8 mouse cellular contexts compared by ENCODE assay signal in genomic region chr7:141394771-141395170, GRCm38 (mm10). TPM values are rescaled to one million over a fixed set of nuclear protein-coding genes. Genes with fewer than 3 reads are reported as not detected.
A peak's percentile ranks its signal among the peaks of the same experiment; 100 is the strongest.
DNase-seq lines count a peak whose midpoint lies in the region; ATAC-seq and TF ChIP-seq lines count a peak whose summit lies in the region.

No protein-coding gene starts in this region.

- TF ChIP-seq CTCF in gastrocnemius, adult 2 months (IDR thresholded peaks at IDR 0.05), result peak; percentile 86

- no peak overlapping the region for H3K4me2 ChIP-seq in intestine, embryonic 14.5 days (ENCODE audit: low read length)
- H3K4me2 ChIP-seq in intestine, embryonic 16.5 days (ENCODE audit: low read depth, low read length), result no peak overlapping the region

- no peak overlapping the region for H3K27ac ChIP-seq in intestine, embryonic 14.5 days (ENCODE audit: low read depth)
- H3K27ac ChIP-seq in intestine, embryonic 16.5 days (ENCODE audit: low read length), result no peak overlapping the region
- no peak overlapping the region for H3K27ac ChIP-seq in gastrocnemius, adult 2 months
- H3K27ac ChIP-seq in limb, embryonic 10.5 days, result no peak overlapping the region

- peaks cover 9% of the 10 kb centered on the region for H3K4me1 ChIP-seq in intestine, embryonic 14.5 days (replicated peaks; ENCODE audit: control insufficient read depth, insufficient read depth, low read length)
- peaks cover 10% of the 10 kb centered on the region for H3K4me1 ChIP-seq in intestine, embryonic 16.5 days (ENCODE audit: control insufficient read depth, insufficient read depth, low read length)
- H3K4me1 ChIP-seq in limb, embryonic 10.5 days, result peaks cover 16% of the 10 kb centered on the region

- intact Hi-C loops in gastrocnemius, adult 2 months (cut with DNase I), result loop anchor here (5.0 kb wide), 1 partner anchor 143 kb away; the partner anchor contains the start of gene Chid1

- no peaks in the 10 kb centered on the region for H3K27me3 ChIP-seq in intestine, embryonic 14.5 days (replicated peaks; ENCODE audit: control insufficient read depth, insufficient read depth, low read length)
- H3K27me3 ChIP-seq in intestine, embryonic 16.5 days (replicated peaks; ENCODE audit: control insufficient read depth, insufficient read depth, low read length), result no peaks in the 10 kb centered on the region
- H3K27me3 ChIP-seq in limb, embryonic 10.5 days (ENCODE audit: low read depth, poor library complexity, severe bottlenecking), result no peaks in the 10 kb centered on the region

- no peak for ATAC-seq in intestine, embryonic 14.5 days (replicated peaks; ENCODE audit: low FRiP score, low TSS enrichment, low read depth)
- ATAC-seq in intestine, embryonic 16.5 days, result no peak

- H3K36me3 ChIP-seq in intestine, embryonic 14.5 days (ENCODE audit: control insufficient read depth, insufficient read depth, low read length), result peaks cover 36% of the 10 kb centered on the region
- H3K36me3 ChIP-seq in intestine, embryonic 16.5 days (ENCODE audit: control insufficient read depth, insufficient read depth, low read length), result peaks cover 2% of the 10 kb centered on the region
- H3K36me3 ChIP-seq in limb, embryonic 10.5 days, result peaks cover 41% of the 10 kb centered on the region

- H3K4me3 ChIP-seq in intestine, embryonic 14.5 days (ENCODE audit: low read depth, low read length), result no peak overlapping the region
- H3K4me3 ChIP-seq in intestine, embryonic 16.5 days (ENCODE audit: low read length), result no peak overlapping the region
- no peak overlapping the region for H3K4me3 ChIP-seq in gastrocnemius, adult 2 months
- H3K4me3 ChIP-seq in limb, embryonic 10.5 days, result no peak overlapping the region

- WGBS in intestine, embryonic 14.5 days, result 27% methylated on average over 6 of the region's 6 CpGs
- WGBS in intestine, embryonic 16.5 days, result 25% methylated on average over 6 of the region's 6 CpGs
- 19% methylated on average over 6 of the region's 6 CpGs for WGBS in limb, embryonic 10.5 days

- no peaks in the 10 kb centered on the region for H3K9me3 ChIP-seq in intestine, embryonic 14.5 days (ENCODE audit: control insufficient read depth, low read length)
- no peaks in the 10 kb centered on the region for H3K9me3 ChIP-seq in intestine, embryonic 16.5 days (ENCODE audit: control insufficient read depth, low read length)
- H3K9me3 ChIP-seq in limb, embryonic 10.5 days (replicated peaks), result no peaks in the 10 kb centered on the region

- H3K9ac ChIP-seq in intestine, embryonic 14.5 days (ENCODE audit: low read length), result no peak overlapping the region
- no peak overlapping the region for H3K9ac ChIP-seq in intestine, embryonic 16.5 days (ENCODE audit: low read depth, low read length)

- DNase-seq in intestine, embryonic 14.5 days (ENCODE audit: low spot score), result peak; percentile 78
- peak; percentile 87 for DNase-seq in ES-CJ7 (ENCODE audit: low read depth, low spot score)
- DNase-seq in brain, adult 2 months (ENCODE audit: low read depth, low spot score), result peak; percentile 62
- DNase-seq in gastrocnemius, adult 2 months, result peak; percentile 67
- peak; percentile 90 for DNase-seq in limb, embryonic 10.5 days (ENCODE audit: low spot score)
- DNase-seq in naive thymus-derived CD4-positive, alpha-beta T cell, adult 2 months (ENCODE audit: low read depth), result peak; percentile 86
- DNase-seq in thymus, postnatal 14 days, result peak; percentile 80

RNA-seq across cellular contexts. Expression of gene Taldo1, which starts 2.8 kb away (rescaled TPM):
- 339 and 344 TPM in 2 replicates for polyA plus RNA-seq in intestine, embryonic 14.5 days (2014; fragmentation: Nextera tagmentation; extraction: Ambion mirVana)
- 567 and 582 TPM in 2 replicates for polyA plus RNA-seq in intestine, embryonic 16.5 days (2015; fragmentation: Nextera tagmentation; extraction: Ambion mirVana)
- total RNA-seq in gastrocnemius, adult 2 months (2021), result 10 to 100 TPM; 77.5 to 88.3 TPM
- polyA plus RNA-seq in limb, embryonic 10.5 days (2016; fragmentation: Nextera tagmentation; extraction: Ambion mirVana), result 258 and 272 TPM in 2 replicates

RNA-seq across cellular contexts. Expression of gene Gatd1, which starts 19.2 kb away (rescaled TPM):
- 49.2 and 56.2 TPM in 2 replicates for polyA plus RNA-seq in intestine, embryonic 14.5 days (2014; fragmentation: Nextera tagmentation; extraction: Ambion mirVana)
- 47.5 and 48.2 TPM in 2 replicates for polyA plus RNA-seq in intestine, embryonic 16.5 days (2015; fragmentation: Nextera tagmentation; extraction: Ambion mirVana)
- 1 to 10 TPM; 5.5 to 8.3 TPM for total RNA-seq in gastrocnemius, adult 2 months (2021)
- polyA plus RNA-seq in limb, embryonic 10.5 days (2016; fragmentation: Nextera tagmentation; extraction: Ambion mirVana), result 44.5 and 56.4 TPM in 2 replicates

RNA-seq across cellular contexts. Expression of gene Cend1, which starts 34.5 kb away (rescaled TPM):
- polyA plus RNA-seq in intestine, embryonic 14.5 days (2014; fragmentation: Nextera tagmentation; extraction: Ambion mirVana), result 1.5 and 1.8 TPM in 2 replicates
- 3.2 and 4.0 TPM in 2 replicates for polyA plus RNA-seq in intestine, embryonic 16.5 days (2015; fragmentation: Nextera tagmentation; extraction: Ambion mirVana)
- total RNA-seq in gastrocnemius, adult 2 months (2021), result under 1 TPM; 0.28 to 0.31 TPM
- 6.0 and 8.8 TPM in 2 replicates for polyA plus RNA-seq in limb, embryonic 10.5 days (2016; fragmentation: Nextera tagmentation; extraction: Ambion mirVana)

RNA-seq across cellular contexts. Expression of gene Slc25a22, which starts 42.9 kb away (rescaled TPM):
- 34.7 and 35.3 TPM in 2 replicates for polyA plus RNA-seq in intestine, embryonic 14.5 days (2014; fragmentation: Nextera tagmentation; extraction: Ambion mirVana)
- 34.6 and 37.7 TPM in 2 replicates for polyA plus RNA-seq in intestine, embryonic 16.5 days (2015; fragmentation: Nextera tagmentation; extraction: Ambion mirVana)
- total RNA-seq in gastrocnemius, adult 2 months (2021), result 10 to 100 TPM; 18.6 to 26.1 TPM
- polyA plus RNA-seq in limb, embryonic 10.5 days (2016; fragmentation: Nextera tagmentation; extraction: Ambion mirVana), result 43.6 and 48.3 TPM in 2 replicates

RNA-seq across cellular contexts. Expression of gene Pidd1, which starts 49.1 kb away (rescaled TPM):
- polyA plus RNA-seq in intestine, embryonic 14.5 days (2014; fragmentation: Nextera tagmentation; extraction: Ambion mirVana), result 10.6 and 11.5 TPM in 2 replicates
- 7.3 and 8.0 TPM in 2 replicates for polyA plus RNA-seq in intestine, embryonic 16.5 days (2015; fragmentation: Nextera tagmentation; extraction: Ambion mirVana)
- total RNA-seq in gastrocnemius, adult 2 months (2021), result under 1 TPM; 0.08 to 0.20 TPM
- 26.8 and 30.0 TPM in 2 replicates for polyA plus RNA-seq in limb, embryonic 10.5 days (2016; fragmentation: Nextera tagmentation; extraction: Ambion mirVana)
